Mouse (Mus musculus) frontal cortex, postnatal 10 days (tissue): ENCODE results near the gene Gm10718.
A peak's percentile ranks its signal among the peaks of the same experiment; 100 is the strongest.
"Not testable (repeated sequence)": the region's sequence is repeated elsewhere in the genome, so short reads cannot be mapped to it uniquely, and the experiment has no call there.

Source experiments
- DNase-seq, 2 experiments: peaks; one replicate each; pipeline ENCODE4 v3.0.0; 2022; ENCODE audit warnings: low spot score in 2 of 2, mixed read lengths in 1 of 2

Gene Gm10718

GRCm38 (mm10) chr9:3025653-3026052 lies 2.3 kb downstream of the Gm10718 start:
- DNase-seq = peak; percentile 56 to 77

GRCm38 (mm10) chr9:3026136-3026535 lies 2.8 kb downstream of the Gm10718 start:
- DNase-seq = not testable (repeated sequence)

- not testable (repeated sequence) for DNase-seq
These were observed 3.4 kb downstream of the Gm10718 start for GRCm38 (mm10) chr9:3026741-3027140.

GRCm38 (mm10) chr9:3027200-3027599 lies 3.9 kb downstream of the Gm10718 start:
- not testable (repeated sequence) for DNase-seq

- peak in 1 of 2 experiments; percentile 62 for DNase-seq
These were observed 6.1 kb downstream of the Gm10718 start for GRCm38 (mm10) chr9:3029276-3030000.

- DNase-seq = not testable (repeated sequence)
These were observed 7.5 kb downstream of the Gm10718 start for GRCm38 (mm10) chr9:3030677-3031318.

GRCm38 (mm10) chr9:3034299-3034698 lies 11.0 kb downstream of the Gm10718 start, which contains the start of gene Gm17535:
Gene Gm17535, plus strand, starts transcription at chr9:3034599.
- DNase-seq = not testable (repeated sequence)

- not testable (repeated sequence) for DNase-seq
These were observed 13.2 kb downstream of the Gm10718 start, which contains the start of gene Gm10715 for GRCm38 (mm10) chr9:3036577-3036976. Gene Gm10715, plus strand, starts transcription at chr9:3036877.

- not testable (repeated sequence) for DNase-seq
These were observed 14.8 kb downstream of the Gm10718 start for GRCm38 (mm10) chr9:3038161-3038560.
